Mouse (Mus musculus): ENCODE measurements around the gene Prr5l. TPM values are rescaled to one million over a fixed set of nuclear protein-coding genes. Genes with fewer than 3 reads are reported as not detected.
"Not testable (repeated sequence)": the region's sequence is repeated elsewhere in the genome, so short reads cannot be mapped to it uniquely, and the experiment has no call there.

Gene Prr5l
- total RNA-seq, 2 experiments from 2014 or later, result 0.17 to 0.35 TPM

- ATAC-seq (replicated peaks; ENCODE audit: poor library complexity), result peak; percentile 91
Observed at GRCm38 (mm10) chr2:101781357-101781777, 101.5 kb downstream of the Prr5l start.

GRCm38 (mm10) chr2:101778080-101778479 is 104.7 kb downstream of the Prr5l start:
- no peak for ATAC-seq (replicated peaks; ENCODE audit: poor library complexity)

- no peak for ATAC-seq (replicated peaks; ENCODE audit: poor library complexity)
Observed at GRCm38 (mm10) chr2:101763503-101763902, 119.3 kb downstream of the Prr5l start.

- peak; percentile 75 for ATAC-seq (replicated peaks; ENCODE audit: poor library complexity)
Observed at GRCm38 (mm10) chr2:101762955-101763386, 119.9 kb downstream of the Prr5l start.

- ATAC-seq (replicated peaks; ENCODE audit: poor library complexity), result peak; percentile 47
Observed at GRCm38 (mm10) chr2:101762405-101762804, 120.4 kb downstream of the Prr5l start.

GRCm38 (mm10) chr2:101761898-101762297 is 120.9 kb downstream of the Prr5l start:
- ATAC-seq (replicated peaks; ENCODE audit: poor library complexity), result no peak

- no peak for ATAC-seq (replicated peaks; ENCODE audit: poor library complexity)
Observed at GRCm38 (mm10) chr2:101759523-101760277, 123.1 kb downstream of the Prr5l start.

GRCm38 (mm10) chr2:101757806-101758205 is 125.0 kb downstream of the Prr5l start:
- no peak for ATAC-seq (replicated peaks; ENCODE audit: poor library complexity)

- peak; percentile 45 for ATAC-seq (replicated peaks; ENCODE audit: poor library complexity)
Observed at GRCm38 (mm10) chr2:101756069-101756753, 126.6 kb downstream of the Prr5l start.

- no peak for ATAC-seq (replicated peaks; ENCODE audit: poor library complexity)
Observed at GRCm38 (mm10) chr2:101754939-101755555, 127.8 kb downstream of the Prr5l start.

- peak; percentile 45 for ATAC-seq (replicated peaks; ENCODE audit: poor library complexity)
Observed at GRCm38 (mm10) chr2:101754428-101754827, 128.4 kb downstream of the Prr5l start.

- no peak for ATAC-seq (replicated peaks; ENCODE audit: poor library complexity)
Observed at GRCm38 (mm10) chr2:101752979-101753378, 129.8 kb downstream of the Prr5l start.

GRCm38 (mm10) chr2:101752402-101752801 is 130.4 kb downstream of the Prr5l start:
- ATAC-seq (replicated peaks; ENCODE audit: poor library complexity), result peak; percentile 62

GRCm38 (mm10) chr2:101751236-101751922 is 131.4 kb downstream of the Prr5l start:
- ATAC-seq (replicated peaks; ENCODE audit: poor library complexity), result no peak

- no peak for ATAC-seq (replicated peaks; ENCODE audit: poor library complexity)
Observed at GRCm38 (mm10) chr2:101746537-101746936, 136.3 kb downstream of the Prr5l start.

GRCm38 (mm10) chr2:101745656-101746055 is 137.2 kb downstream of the Prr5l start:
- not testable (repeated sequence) for ATAC-seq (replicated peaks; ENCODE audit: poor library complexity)

GRCm38 (mm10) chr2:101742072-101742860 is 140.6 kb downstream of the Prr5l start:
- ATAC-seq (replicated peaks; ENCODE audit: poor library complexity), result no peak

GRCm38 (mm10) chr2:101741653-101742052 is 141.2 kb downstream of the Prr5l start:
- no peak for ATAC-seq (replicated peaks; ENCODE audit: poor library complexity)

GRCm38 (mm10) chr2:101739914-101740313 is 142.9 kb downstream of the Prr5l start:
- ATAC-seq (replicated peaks; ENCODE audit: poor library complexity), result no peak

GRCm38 (mm10) chr2:101733564-101733963 is 149.3 kb downstream of the Prr5l start:
- no peak for ATAC-seq (replicated peaks; ENCODE audit: poor library complexity)
